Mouse (Mus musculus) heart, embryonic 15.5 days (tissue): ENCODE results near the gene Sf3a1. TPM values are rescaled to one million over a fixed set of nuclear protein-coding genes. Genes with fewer than 3 reads are reported as not detected.

Experiments
- ATAC-seq: fragments of 200-750 bp; cut with Nextera tagmentation; replicated peaks from 2 replicates; pipeline ENCODE4 v1.8.0; 2017; ENCODE audit warnings: low read depth, moderate TSS enrichment; ENCODE audit not compliant: insufficient number of reproducible peaks, insufficient read depth, low FRiP score
- H3K27ac ChIP-seq: fragments of 300-500 bp; sonication (generic); 2 replicates; pipeline ENCODE4 v1.5.1; 2015; ENCODE audit warnings: mild to moderate bottlenecking, inconsistent platforms
- H3K27me3 ChIP-seq: fragments of 300-500 bp; sonication (generic); 2 replicates; pipeline ENCODE4 v1.6.1; 2015; ENCODE audit warnings: inconsistent platforms
- H3K36me3 ChIP-seq: fragments of 300-500 bp; sonication (generic); 2 replicates; pipeline ENCODE4 v1.6.1; 2015; ENCODE audit warnings: mild to moderate bottlenecking, inconsistent platforms
- H3K4me1 ChIP-seq: fragments of 300-500 bp; sonication (generic); replicated peaks from 2 replicates; pipeline ENCODE4 v1.6.1; 2015; ENCODE audit warnings: inconsistent platforms
- H3K4me2 ChIP-seq: fragments of 300-500 bp; sonication (generic); 2 replicates; pipeline ENCODE4 v1.6.1; 2015; ENCODE audit warnings: inconsistent platforms, mild to moderate bottlenecking, moderate library complexity
- H3K4me3 ChIP-seq: fragments of 300-500 bp; sonication (generic); 2 replicates; pipeline ENCODE4 v1.5.1; 2015; ENCODE audit warnings: mild to moderate bottlenecking, inconsistent platforms
- H3K9ac ChIP-seq: fragments of 300-500 bp; sonication (generic); 2 replicates; pipeline ENCODE4 v1.6.1; 2015; ENCODE audit warnings: mild to moderate bottlenecking, inconsistent platforms
- H3K9me3 ChIP-seq: fragments of 300-500 bp; sonication (generic); replicated peaks from 2 replicates; pipeline ENCODE4 v1.6.1; 2016; ENCODE audit warnings: inconsistent platforms
- WGBS: fragments of 180-500 bp; shearing (Covaris S2); methylation state at CpG from one replicate; pipeline ENCODE4 v1.1.7; 2015; ENCODE audit warnings: mixed read lengths; 5-methylcytosine and 5-hydroxymethylcytosine counted together
- polyA plus RNA-seq: library from polyadenylated mRNA; unstranded; fragments of >200 nt; fragmentation: Nextera tagmentation; extraction: Ambion mirVana; gene quantifications from 2 replicates; pipeline ENCODE4 v1.2.1, GENCODE M21; 2015

Gene Sf3a1
- polyA plus RNA-seq, 1 experiment from 2014 or later, result 27.0 TPM

GRCm38 (mm10) chr11:4219317-4219751, 59.2 kb downstream of the Sf3a1 start:
- Histone ChIP-seq H3K27ac (peak overlapping the region; percentile 66), H3K4me1 (peaks cover 36% of the 10 kb centered on the region), H3K4me2 (peak overlapping the region; percentile 95), H3K27me3 (peaks cover 5% of the 10 kb centered on the region), H3K4me3 (peak overlapping the region; percentile 59; the same call in 1 of the 2 replicates), H3K9ac (no peak overlapping the region), H3K9me3 (no peaks in the 10 kb centered on the region), H3K36me3 (peaks cover 6% of the 10 kb centered on the region; the same call in 1 of the 2 replicates)
- ATAC-seq, result no peak
- 7% methylated on average over 2 of the region's 2 CpGs for WGBS

DNA sequence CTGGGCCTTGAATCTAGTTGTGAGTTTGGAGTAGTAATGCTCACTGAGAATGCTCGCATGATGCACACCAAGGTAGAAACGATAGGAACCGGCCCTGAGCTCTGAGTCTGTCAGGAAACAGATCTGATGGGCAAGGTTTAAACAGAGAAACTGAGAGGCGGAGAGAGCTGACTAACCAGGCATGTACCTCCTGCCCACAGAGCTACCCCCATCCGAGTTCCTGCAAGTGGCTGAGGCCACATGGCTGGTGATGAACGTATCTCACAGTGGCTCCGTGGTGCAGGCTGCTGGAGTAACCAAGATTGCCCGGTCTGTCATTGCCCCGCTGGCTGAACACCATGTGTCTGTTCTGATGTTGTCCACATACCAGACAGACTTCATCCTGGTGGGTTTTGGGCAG, 59.8 kb downstream of the Sf3a1 start:
- peaks cover 5% of the 10 kb centered on the region for H3K27me3 ChIP-seq
- 50% methylated on average over 9 of the region's 9 CpGs for WGBS
- no peak overlapping the region for H3K4me2 ChIP-seq
- no peak for ATAC-seq
- H3K9me3 ChIP-seq, result no peaks in the 10 kb centered on the region
- 0 out of 2 replicates have a peak, but pooled peaks cover under 1% of the 10 kb centered on the region for H3K36me3 ChIP-seq
- no peak overlapping the region for H3K4me3 ChIP-seq
- no peak overlapping the region for H3K27ac ChIP-seq
- H3K9ac ChIP-seq, result no peak overlapping the region
- H3K4me1 ChIP-seq, result peaks cover 36% of the 10 kb centered on the region

GRCm38 (mm10) chr11:4220443-4221400, 60.6 kb downstream of the Sf3a1 start:
- H3K4me1 ChIP-seq, result peaks cover 34% of the 10 kb centered on the region
- H3K9me3 ChIP-seq, result no peaks in the 10 kb centered on the region
- H3K9ac ChIP-seq, result no peak overlapping the region
- H3K36me3 ChIP-seq, result no peaks in the 10 kb centered on the region
- H3K4me2 ChIP-seq, result no peak overlapping the region
- ATAC-seq, result no peak
- H3K27me3 ChIP-seq, result peaks cover 5% of the 10 kb centered on the region
- 52% methylated on average over 28 of the region's 28 CpGs for WGBS
- no peak overlapping the region for H3K27ac ChIP-seq
- H3K4me3 ChIP-seq, result no peak overlapping the region

DNA sequence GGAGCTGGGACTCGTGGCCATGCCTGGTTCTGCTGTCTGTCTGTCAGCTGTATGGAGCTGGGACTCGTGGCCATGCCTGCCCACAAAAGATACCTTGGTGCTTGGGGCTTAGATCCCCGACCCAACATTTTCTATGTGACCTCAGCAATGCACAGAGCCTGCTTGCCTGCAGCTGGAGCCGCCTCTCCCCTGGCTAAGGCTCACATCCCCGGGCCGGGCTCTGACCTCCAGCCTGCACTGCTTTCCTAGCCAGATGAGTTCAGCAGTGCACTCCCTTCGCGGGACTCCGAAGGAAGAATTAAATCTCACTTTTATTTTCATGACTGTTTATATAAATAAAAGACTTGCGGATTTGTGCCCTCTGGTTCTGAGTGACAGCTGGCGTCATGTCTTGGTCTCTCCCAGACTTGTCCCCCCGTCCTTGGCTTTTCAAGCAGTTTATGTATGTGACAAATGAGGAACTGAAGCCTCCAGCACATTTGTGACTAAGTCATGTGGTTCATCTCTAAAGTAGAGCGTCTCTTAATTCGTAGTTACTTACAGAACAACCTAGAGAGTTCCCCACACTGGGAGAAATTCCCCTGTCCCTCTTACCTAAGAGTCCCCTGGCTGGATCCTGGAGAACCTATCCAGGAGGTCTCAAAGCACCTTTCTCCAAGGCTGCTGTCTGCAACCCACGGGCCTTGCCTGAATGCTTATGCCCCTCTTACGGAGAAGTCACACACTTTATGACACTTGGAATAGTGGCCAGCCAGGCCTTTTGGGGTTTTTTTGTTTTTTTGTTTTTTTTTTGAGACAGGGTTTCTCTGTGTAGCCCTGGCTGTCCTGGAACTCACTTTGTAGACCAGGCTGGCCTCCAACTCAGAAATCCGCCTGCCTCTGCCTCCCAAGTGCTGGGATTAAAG, 62.1 kb downstream of the Sf3a1 start:
- Histone ChIP-seq H3K4me2 (no peak overlapping the region), H3K36me3 (no peaks in the 10 kb centered on the region), H3K4me3 (no peak overlapping the region), H3K27ac (no peak overlapping the region), H3K4me1 (peaks cover 21% of the 10 kb centered on the region), H3K9me3 (no peaks in the 10 kb centered on the region), H3K27me3 (peaks cover 5% of the 10 kb centered on the region), H3K9ac (no peak overlapping the region)
- ATAC-seq, result no peak
- WGBS, result 73% methylated on average over 17 of the region's 17 CpGs

- no peak overlapping the region for H3K4me3 ChIP-seq
- peaks cover 9% of the 10 kb centered on the region for H3K4me1 ChIP-seq
- H3K9me3 ChIP-seq, result no peaks in the 10 kb centered on the region
- H3K36me3 ChIP-seq, result no peaks in the 10 kb centered on the region
- no peak for ATAC-seq
- no peak overlapping the region for H3K27ac ChIP-seq
- no peak overlapping the region for H3K9ac ChIP-seq
- peaks cover 3% of the 10 kb centered on the region; the same call in 1 of the 2 replicates for H3K27me3 ChIP-seq
- 34% methylated on average over 6 of the region's 7 CpGs for WGBS
- H3K4me2 ChIP-seq, result no peak overlapping the region
Observed at GRCm38 (mm10) chr11:4223393-4224188, 63.4 kb downstream of the Sf3a1 start.

- ATAC-seq, result no peak
- 65% methylated on average over 2 of the region's 2 CpGs for WGBS
- Histone ChIP-seq H3K9me3 (no peaks in the 10 kb centered on the region), H3K36me3 (no peaks in the 10 kb centered on the region), H3K4me1 (peaks cover 3% of the 10 kb centered on the region), H3K4me2 (no peak overlapping the region), H3K9ac (no peak overlapping the region), H3K4me3 (no peak overlapping the region), H3K27me3 (peaks cover 3% of the 10 kb centered on the region; the same call in 1 of the 2 replicates), H3K27ac (no peak overlapping the region)
Observed at GRCm38 (mm10) chr11:4224223-4224622, 64.1 kb downstream of the Sf3a1 start.

DNA sequence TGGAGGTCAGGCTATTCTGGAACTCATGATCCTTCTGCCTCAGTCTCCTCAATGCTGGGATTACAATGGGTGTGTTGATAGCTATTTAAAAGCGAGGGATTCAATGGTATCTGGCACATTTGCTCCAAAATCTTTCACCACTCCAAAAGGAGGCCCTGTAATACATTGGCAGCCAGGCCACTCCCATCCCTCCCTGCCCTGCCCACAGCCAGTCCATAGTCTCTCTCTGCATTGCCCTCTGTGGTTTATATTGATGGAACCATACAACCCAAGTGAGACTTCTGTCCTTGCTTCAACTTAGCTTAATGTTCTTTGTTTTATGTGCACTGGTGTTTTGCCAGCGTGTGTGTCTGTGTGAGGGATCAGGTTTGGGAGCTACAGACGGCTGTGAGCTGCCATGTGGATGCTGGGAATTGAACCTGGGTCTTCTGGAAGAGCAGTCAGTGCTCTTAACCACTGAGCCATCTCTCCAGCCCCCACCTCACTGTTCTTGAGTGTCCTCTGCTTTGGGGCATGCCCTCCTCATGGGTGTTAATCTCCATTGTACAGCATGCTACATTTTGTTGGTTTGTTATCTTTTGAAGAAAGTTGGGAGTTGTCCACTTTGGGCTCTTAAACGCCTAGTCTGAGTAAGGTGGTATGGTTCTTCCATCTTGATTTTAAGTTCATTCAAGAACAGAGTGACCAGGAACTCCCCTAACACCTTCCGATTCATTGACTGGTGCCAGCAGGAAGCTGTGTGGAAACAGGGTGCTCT, 66.6 kb downstream of the Sf3a1 start:
- no peaks in the 10 kb centered on the region for H3K36me3 ChIP-seq
- H3K4me2 ChIP-seq, result no peak overlapping the region
- ATAC-seq, result no peak
- no peaks in the 10 kb centered on the region for H3K4me1 ChIP-seq
- H3K27ac ChIP-seq, result no peak overlapping the region
- H3K27me3 ChIP-seq, result no peaks in the 10 kb centered on the region
- H3K9ac ChIP-seq, result no peak overlapping the region
- WGBS, result 70% methylated on average over 5 of the region's 5 CpGs
- no peaks in the 10 kb centered on the region for H3K9me3 ChIP-seq
- no peak overlapping the region for H3K4me3 ChIP-seq

GRCm38 (mm10) chr11:4228463-4228862, 68.3 kb downstream of the Sf3a1 start:
- H3K4me2 ChIP-seq, result no peak overlapping the region
- no peak overlapping the region for H3K27ac ChIP-seq
- 33% methylated on average over 8 of the region's 8 CpGs for WGBS
- H3K4me1 ChIP-seq, result no peaks in the 10 kb centered on the region
- no peak for ATAC-seq
- H3K27me3 ChIP-seq, result no peaks in the 10 kb centered on the region
- H3K4me3 ChIP-seq, result no peak overlapping the region
- no peaks in the 10 kb centered on the region for H3K36me3 ChIP-seq
- H3K9me3 ChIP-seq, result no peaks in the 10 kb centered on the region
- H3K9ac ChIP-seq, result no peak overlapping the region

- H3K27ac ChIP-seq, result no peak overlapping the region
- no peak overlapping the region for H3K4me2 ChIP-seq
- no peaks in the 10 kb centered on the region for H3K36me3 ChIP-seq
- no peak overlapping the region for H3K4me3 ChIP-seq
- H3K27me3 ChIP-seq, result no peaks in the 10 kb centered on the region
- WGBS, result 57% methylated on average over 4 of the region's 4 CpGs
- H3K9me3 ChIP-seq, result no peaks in the 10 kb centered on the region
- no peak for ATAC-seq
- H3K4me1 ChIP-seq, result no peaks in the 10 kb centered on the region
- no peak overlapping the region for H3K9ac ChIP-seq
Observed at GRCm38 (mm10) chr11:4229841-4230240, 69.7 kb downstream of the Sf3a1 start.

DNA sequence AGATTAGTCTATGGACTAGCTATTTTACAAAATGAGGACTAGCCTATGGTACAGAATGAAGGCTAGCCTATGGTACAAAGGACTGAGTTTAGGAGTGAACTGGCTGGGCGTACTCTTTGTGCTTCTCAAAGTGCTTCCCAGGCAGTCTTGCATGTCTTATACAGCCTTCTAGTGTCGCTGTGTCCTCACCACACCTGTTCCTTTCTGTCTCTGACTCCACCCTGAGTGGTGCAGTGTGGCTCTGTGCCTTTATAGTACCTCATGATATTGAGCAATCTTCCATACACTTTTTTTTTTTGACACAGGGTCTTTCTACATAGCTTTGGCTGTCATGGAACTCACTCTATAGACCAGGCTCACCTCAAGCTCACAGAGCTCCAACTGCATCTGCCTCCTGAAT, 71.3 kb downstream of the Sf3a1 start:
- Histone ChIP-seq H3K4me3 (no peak overlapping the region), H3K4me2 (no peak overlapping the region), H3K27ac (no peak overlapping the region), H3K9ac (no peak overlapping the region), H3K27me3 (no peaks in the 10 kb centered on the region), H3K9me3 (no peaks in the 10 kb centered on the region), H3K4me1 (peaks cover 4% of the 10 kb centered on the region; the same call in 1 of the 2 replicates), H3K36me3 (no peaks in the 10 kb centered on the region)
- no peak for ATAC-seq
- 89% methylated on average over 2 of the region's 2 CpGs for WGBS
